Comparison of ENCODE assay signal across 9 mouse cellular contexts in the genomic region with DNA sequence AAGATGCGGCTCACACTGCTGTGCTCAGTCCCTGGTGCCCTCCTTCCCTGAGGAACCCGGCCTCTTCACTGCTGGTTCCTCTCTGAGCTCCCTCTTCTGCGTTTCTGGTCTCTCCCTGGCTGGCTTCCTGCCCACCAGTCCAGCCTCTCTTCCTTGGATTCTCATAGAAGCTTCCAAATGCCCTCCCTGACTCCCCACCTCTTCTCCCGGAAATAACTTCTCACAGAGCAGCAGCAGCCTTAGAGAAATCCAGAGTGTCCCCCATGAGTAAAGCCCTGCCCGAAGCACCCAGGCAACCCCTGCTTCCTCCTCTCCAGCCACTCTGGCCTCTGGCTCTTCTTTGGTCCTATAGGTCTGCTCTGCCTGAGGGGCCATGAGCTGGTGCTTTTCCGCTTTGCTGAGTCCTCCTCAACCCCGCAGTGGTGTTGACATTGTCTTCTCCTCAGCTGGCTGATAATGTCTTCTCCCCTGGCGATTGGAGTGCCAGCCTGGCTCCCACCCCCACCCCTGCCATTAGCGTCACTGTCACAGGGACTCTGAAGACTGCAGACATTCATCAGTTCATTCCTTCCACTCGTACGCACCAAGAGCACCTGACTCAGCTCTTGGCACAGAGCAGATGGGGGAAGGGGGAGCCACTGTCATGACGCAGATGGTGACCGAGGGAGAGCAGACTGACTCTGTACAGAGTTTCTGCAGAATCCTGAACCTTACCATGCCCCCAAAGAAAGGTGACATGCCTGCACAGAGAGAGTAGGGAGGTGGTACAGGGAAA.
DNase-seq lines count a peak whose midpoint lies in the region; TF ChIP-seq lines count a peak whose summit lies in the region.
"Had no signal": no experiment of that assay in that cellular context is flagged by ENCODE, and none has a peak within 500 bp of the region (broad histone marks: within the 10 kb centered on the region; RNA-seq: fewer than 3 reads in every experiment).

No protein-coding gene starts in this region.

- TF ChIP-seq POLR2A in brain, embryonic 14.5 days (IDR thresholded peaks at IDR 0.05; ENCODE audit: borderline replicate concordance, extremely low read depth, insufficient read depth, insufficient read length, poor library complexity, severe bottlenecking): no peak

- intact Hi-C loops in left cerebral cortex, postnatal 4 days (cut with DNase I): no loop called here
- intact Hi-C loops in left cerebral cortex, postnatal 10 days (cut with DNase I): no loop called here
- intact Hi-C loops in heart, postnatal 36 days (cut with DNase I): no loop called here

- no peak for TF ChIP-seq CTCF in brain, embryonic 14.5 days (IDR thresholded peaks at IDR 0.05; ENCODE audit: borderline replicate concordance, extremely low read depth, insufficient read depth, insufficient read length)

- DNase-seq in left cerebral cortex, postnatal 4 days: peak; percentile 55
- DNase-seq in left cerebral cortex, postnatal 10 days (ENCODE audit: extremely low spot score in 1 of 2, low spot score in 2 of 2): no peak
- DNase-seq in brain, embryonic 14.5 days (ENCODE audit: low read depth): peak; percentile 82
- DNase-seq in cerebellum, postnatal 25 days: peak; percentile 73 to 78
- DNase-seq in heart, postnatal 36 days: peak; percentile 7 to 20
- DNase-seq in gastrocnemius, adult 18-20 months (ENCODE audit: low spot score): no peak
- no peak for DNase-seq in urinary bladder, postnatal 25 days (ENCODE audit: low spot score)
- DNase-seq: gastrocnemius, postnatal 14 days; thymus, postnatal 25 days had no signal

Comparison
In these comparisons a context has a peak if more than half of its experiments do, and no peak if none do; other contexts are left out.
1. DNase-seq: peak in left cerebral cortex, postnatal 4 days (single experiment), brain, embryonic 14.5 days (single experiment), cerebellum, postnatal 25 days (2 of 2) and heart, postnatal 36 days (2 of 2); none in left cerebral cortex, postnatal 10 days (0 of 2), gastrocnemius, adult 18-20 months (single experiment) and urinary bladder, postnatal 25 days (single experiment).